Mouse (Mus musculus) C2C12 (cell line): ENCODE measurements around the gene Rubcnl. TPM values are rescaled to one million over a fixed set of nuclear protein-coding genes. Genes with fewer than 3 reads are reported as not detected.

ENCODE experiments used
- H3K27me3 ChIP-seq: one replicate; pipeline ENCODE4 v1.6.1; 2011; ENCODE audit not compliant: control insufficient read depth, insufficient read depth, insufficient read length
- H3K36me3 ChIP-seq: one replicate; pipeline ENCODE4 v1.6.1; 2011; ENCODE audit not compliant: control insufficient read depth, insufficient read depth
- H3K4me3 ChIP-seq: one replicate; pipeline ENCODE4 v1.5.1; 2011; ENCODE audit warnings: mild to moderate bottlenecking, control low read depth; ENCODE audit not compliant: poor library complexity, insufficient read depth, severe bottlenecking
- H3K79me2 ChIP-seq: one replicate; pipeline ENCODE4 v1.6.1; 2011; ENCODE audit not compliant: control insufficient read depth, insufficient read depth
- H3K79me3 ChIP-seq: one replicate; pipeline ENCODE4 v1.6.1; 2011; ENCODE audit warnings: low read depth, control low read depth
- H3ac ChIP-seq: one replicate; pipeline ENCODE3; 2011; ENCODE audit warnings: low read depth; ENCODE audit not compliant: control insufficient read depth, insufficient read length
- CEBPB ChIP-seq: IDR thresholded peaks from one replicate; pipeline ENCODE4 v1.6.1; 2011; ENCODE audit warnings: low read depth, mild to moderate bottlenecking, control low read depth, moderate library complexity
- CTCF ChIP-seq: IDR thresholded peaks from one replicate; pipeline ENCODE4 v1.5.1; 2011; ENCODE audit not compliant: control insufficient read depth, insufficient read depth, insufficient read length
- FOSL1 ChIP-seq: IDR thresholded peaks from one replicate; pipeline ENCODE4 v1.8.0; 2011; ENCODE audit warnings: mild to moderate bottlenecking, low read length; ENCODE audit not compliant: poor library complexity, insufficient read depth, severe bottlenecking
- MAX ChIP-seq: IDR thresholded peaks from one replicate; pipeline ENCODE4 v1.6.1; 2011; ENCODE audit warnings: mild to moderate bottlenecking, control low read depth
- MYOD1 ChIP-seq: IDR thresholded peaks from one replicate; pipeline ENCODE4 v1.6.1; 2011; ENCODE audit warnings: low read depth; ENCODE audit not compliant: control insufficient read depth, insufficient read length
- MYOG ChIP-seq: IDR thresholded peaks from one replicate; pipeline ENCODE4 v1.6.1; 2011; ENCODE audit not compliant: control insufficient read depth, insufficient read length; ENCODE audit errors: extremely low read depth
- USF1 ChIP-seq: IDR thresholded peaks from one replicate; pipeline ENCODE4 v1.6.1; 2011; ENCODE audit warnings: low read depth, mild to moderate bottlenecking, control low read depth, moderate library complexity
- long read RNA-seq, 2 experiments: library from polyadenylated mRNA; unstranded; transcript quantifications; one replicate each; pipeline ENCODE4 v2.0.0; 2019 to 2020
- polyA plus RNA-seq: library from polyadenylated mRNA; unstranded; fragments of >200 nt; fragmentation: generic; extraction: Trizol; gene quantifications from one replicate; pipeline ENCODE4 v1.2.1, GENCODE M21; 2012; ENCODE audit warnings: missing spikeins

Rubcnl gene
- 0.40 TPM for polyA plus RNA-seq
- long read RNA-seq, experiment 1, partial matches to known transcripts = 0 of 3 reads
- long read RNA-seq, experiment 1, other reads (novel, unspliced or antisense) = 2 of 3 reads
- long read RNA-seq, experiment 2, transcript Rubcnl-201 (14 exons, 2,651 nt) = major isoform, 5 of 9 reads
- long read RNA-seq, experiment 2, partial matches to known transcripts = 1 of 9 reads
- long read RNA-seq, experiment 2, other reads (novel, unspliced or antisense) = 3 of 9 reads

GRCm38 (mm10) chr14:75015856-75016714 is at the start of gene Rubcnl:
TSS of gene Rubcnl (plus strand) at chr14:75016027.
- Histone ChIP-seq H3ac (peak within 1 kb of the TSS; percentile 49), H3K36me3 (no peaks in the 10 kb centered on the region), H3K79me2 (no peaks in the 10 kb centered on the region), H3K4me3 (peak within 1 kb of the TSS; percentile 38), H3K27me3 (no peaks in the 10 kb centered on the region), H3K79me3 (no peaks in the 10 kb centered on the region)
- TF ChIP-seq MYOG (no peak), CTCF (peak; percentile 61), MYOD1 (no peak)

DNA sequence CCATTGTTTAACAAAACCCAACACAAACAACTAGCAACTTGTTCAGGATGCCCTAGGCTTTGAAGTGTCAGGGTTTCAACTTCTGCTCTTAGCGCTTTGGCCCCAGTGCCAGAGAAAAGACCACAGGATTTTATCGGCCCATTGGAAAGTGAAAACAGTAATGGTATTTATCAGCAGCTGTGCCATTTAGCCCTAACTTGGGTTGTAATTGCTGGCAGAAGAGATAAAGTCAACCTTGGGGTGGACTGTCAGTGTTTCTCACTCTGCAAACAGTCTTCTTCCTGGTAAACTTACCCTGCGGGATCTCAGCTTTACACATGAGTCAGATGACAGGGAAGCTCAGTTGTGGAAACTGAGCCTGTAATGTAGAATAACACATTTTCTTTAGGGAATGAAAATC is 43.6 kb upstream of the Rubcnl start:
- Histone ChIP-seq H3ac (no peak overlapping the region), H3K79me3 (no peaks in the 10 kb centered on the region), H3K36me3 (no peaks in the 10 kb centered on the region), H3K79me2 (no peaks in the 10 kb centered on the region), H3K4me3 (no peak overlapping the region), H3K27me3 (no peaks in the 10 kb centered on the region)
- TF ChIP-seq CEBPB = no peak
- no peak for TF ChIP-seq USF1
- TF ChIP-seq MYOD1 = no peak
- no peak for TF ChIP-seq CTCF
- no peak for TF ChIP-seq MAX
- TF ChIP-seq MYOG = no peak

DNA sequence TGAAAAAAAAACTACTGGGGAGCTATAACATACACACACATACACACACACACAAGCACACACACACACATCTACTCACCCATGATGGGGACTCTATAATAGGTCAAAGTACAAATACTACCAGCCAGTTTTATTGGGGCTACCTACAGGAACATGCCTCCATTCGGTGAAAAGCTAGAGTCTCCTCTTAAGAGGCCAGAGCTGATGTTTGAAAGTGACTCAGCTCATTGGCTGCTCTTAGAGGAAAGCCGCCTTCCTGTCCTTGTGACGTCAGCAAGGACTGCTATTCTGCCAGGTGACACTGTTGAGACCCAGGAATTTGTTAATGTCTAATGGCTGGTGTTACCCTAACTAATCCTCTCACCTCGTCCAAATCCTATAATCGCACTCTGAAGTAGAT is 43.1 kb upstream of the Rubcnl start:
- Histone ChIP-seq H3K79me3 (no peaks in the 10 kb centered on the region), H3ac (no peak overlapping the region), H3K36me3 (no peaks in the 10 kb centered on the region), H3K27me3 (no peaks in the 10 kb centered on the region), H3K79me2 (no peaks in the 10 kb centered on the region), H3K4me3 (no peak overlapping the region)
- no peak for TF ChIP-seq MYOD1

DNA sequence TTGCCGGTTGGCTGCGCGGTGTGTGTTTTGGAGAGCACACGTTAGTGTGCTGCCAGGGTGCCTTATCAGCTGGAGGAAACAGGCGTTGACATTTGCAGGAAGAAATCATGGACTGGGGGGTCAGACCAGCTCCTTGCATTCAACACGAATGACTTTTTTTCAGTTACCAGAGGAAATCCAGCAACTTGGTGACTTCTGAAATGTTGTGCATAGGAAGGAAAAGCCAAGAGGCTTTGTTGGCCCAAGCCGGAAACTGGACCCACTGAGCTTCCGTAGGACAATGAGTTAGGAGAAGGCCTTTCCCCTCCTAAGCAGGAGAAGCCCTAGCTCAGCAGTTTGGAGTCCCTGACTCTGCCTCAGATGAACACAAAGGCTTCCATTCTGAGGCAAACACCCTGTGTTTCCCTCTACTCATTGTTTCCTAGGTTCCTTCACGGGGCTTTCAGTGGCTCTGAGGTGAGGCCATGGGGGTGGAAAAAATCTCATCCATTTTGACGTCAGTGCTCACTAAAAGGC is 41.6 kb upstream of the Rubcnl start:
- no peak for TF ChIP-seq MYOG
- no peak overlapping the region for H3K4me3 ChIP-seq
- no peaks in the 10 kb centered on the region for H3K79me3 ChIP-seq

GRCm38 (mm10) chr14:74976972-74977371 is 38.9 kb upstream of the Rubcnl start:
- no peak for TF ChIP-seq USF1
- TF ChIP-seq FOSL1 = no peak

More for the DNA sequence above, 41.6 kb upstream of the Rubcnl start:
- no peaks in the 10 kb centered on the region for H3K79me2 ChIP-seq
- no peak overlapping the region for H3ac ChIP-seq
- no peaks in the 10 kb centered on the region for H3K27me3 ChIP-seq
- H3K36me3 ChIP-seq = no peaks in the 10 kb centered on the region

DNA sequence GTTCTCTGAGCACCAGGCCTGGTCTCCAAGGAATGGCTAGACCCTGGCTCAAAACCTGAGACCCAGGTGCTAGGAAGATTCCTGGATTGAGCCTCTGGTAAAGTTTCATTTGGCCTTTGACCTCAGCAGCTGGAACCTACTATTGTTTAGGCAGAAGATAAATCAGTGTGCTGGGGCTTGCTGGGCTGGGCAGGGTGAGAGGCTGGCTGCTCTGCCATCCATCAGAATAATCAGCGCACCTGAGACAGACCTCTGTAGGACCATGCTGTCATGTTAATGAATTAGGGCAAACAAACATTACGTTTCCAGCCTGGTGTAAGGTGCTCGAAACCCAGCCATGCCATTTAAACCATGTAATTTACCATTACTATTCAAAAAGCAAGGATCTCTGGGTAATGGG is 34.8 kb upstream of the Rubcnl start:
- no peaks in the 10 kb centered on the region for H3K79me2 ChIP-seq
- no peak overlapping the region for H3ac ChIP-seq
- TF ChIP-seq MAX (no peak), MYOD1 (no peak), MYOG (no peak), CTCF (no peak), FOSL1 (no peak), USF1 (no peak), CEBPB (no peak)

More at GRCm38 (mm10) chr14:74976972-74977371, 38.9 kb upstream of the Rubcnl start:
- Histone ChIP-seq H3K36me3 (no peaks in the 10 kb centered on the region), H3ac (no peak overlapping the region), H3K27me3 (no peaks in the 10 kb centered on the region), H3K79me3 (no peaks in the 10 kb centered on the region), H3K4me3 (no peak overlapping the region), H3K79me2 (no peaks in the 10 kb centered on the region)

More for the DNA sequence above, 34.8 kb upstream of the Rubcnl start:
- Histone ChIP-seq H3K36me3 (no peaks in the 10 kb centered on the region), H3K4me3 (no peak overlapping the region), H3K27me3 (no peaks in the 10 kb centered on the region), H3K79me3 (no peaks in the 10 kb centered on the region)
